Mouse (Mus musculus): ENCODE results near the gene Cobl. TPM values are rescaled to one million over a fixed set of nuclear protein-coding genes. Genes with fewer than 3 reads are reported as not detected.
A peak's percentile ranks its signal among the peaks of the same experiment; 100 is the strongest.

Gene Cobl
- total RNA-seq (2014; rRNA removed) (24.5 and 29.0 TPM in 2 replicates), polyA plus RNA-seq (2015; fragmentation: Nextera tagmentation; extraction: Ambion mirVana) (14.2 and 17.2 TPM in 2 replicates)

GRCm38 (mm10) chr11:12464181-12465162, at the start of gene Cobl:
TSS of gene Cobl (minus strand) at chr11:12464960.
- WGBS, result 2% methylated on average over 81 of the region's 89 CpGs
- Histone ChIP-seq H3K9me3 (ENCODE audit: low read length) (no peaks in the 10 kb centered on the region), H3K9ac (replicated peaks; ENCODE audit: low read length, poor library complexity, severe bottlenecking) (peak within 1 kb of the TSS; percentile 81), H3K4me3 (ENCODE audit: low read depth, low read length) (peak within 1 kb of the TSS; percentile 85), H3K36me3 (ENCODE audit: insufficient read depth, low read length) (no peaks in the 10 kb centered on the region), H3K27ac (ENCODE audit: low read depth, low read length) (peak within 1 kb of the TSS; percentile 32), H3K4me2 (ENCODE audit: low read depth, low read length, poor library complexity, severe bottlenecking) (peak within 1 kb of the TSS; percentile 87), H3K27me3 (ENCODE audit: insufficient read depth, low read length) (no peaks in the 10 kb centered on the region), H3K4me1 (ENCODE audit: insufficient read depth, low read length) (peaks cover 2% of the 10 kb centered on the region)
- DNase-seq (ENCODE audit: low spot score), result peak; percentile 30
- TF ChIP-seq CTCF (IDR thresholded peaks at IDR 0.05), result no peak
- peak; percentile 72 for ATAC-seq (ENCODE audit: low FRiP score)

- no peak for TF ChIP-seq CTCF (IDR thresholded peaks at IDR 0.05)
- H3K4me3 ChIP-seq (ENCODE audit: low read depth, low read length), result no peak overlapping the region
- H3K4me2 ChIP-seq (ENCODE audit: low read depth, low read length, poor library complexity, severe bottlenecking), result no peak overlapping the region
- H3K27ac ChIP-seq (ENCODE audit: low read depth, low read length), result no peak overlapping the region
- H3K4me1 ChIP-seq (ENCODE audit: insufficient read depth, low read length), result no peaks in the 10 kb centered on the region
- 55% methylated on average over 5 of the region's 5 CpGs for WGBS
- no peak overlapping the region for H3K9ac ChIP-seq (replicated peaks; ENCODE audit: low read length, poor library complexity, severe bottlenecking)
- DNase-seq (ENCODE audit: low spot score), result no peak
- no peaks in the 10 kb centered on the region for H3K27me3 ChIP-seq (ENCODE audit: insufficient read depth, low read length)
- ATAC-seq (ENCODE audit: low FRiP score), result no peak
- no peaks in the 10 kb centered on the region for H3K9me3 ChIP-seq (ENCODE audit: low read length)
- H3K36me3 ChIP-seq (ENCODE audit: insufficient read depth, low read length), result no peaks in the 10 kb centered on the region
These were observed 49.0 kb upstream of the Cobl start for GRCm38 (mm10) chr11:12513796-12514195.

GRCm38 (mm10) chr11:12506371-12506890, 41.7 kb upstream of the Cobl start:
- no peak overlapping the region for H3K27ac ChIP-seq (ENCODE audit: low read depth, low read length)
- H3K27me3 ChIP-seq (ENCODE audit: insufficient read depth, low read length), result no peaks in the 10 kb centered on the region
- WGBS, result 91% methylated on average over 6 of the region's 6 CpGs
- no peaks in the 10 kb centered on the region for H3K4me1 ChIP-seq (ENCODE audit: insufficient read depth, low read length)
- TF ChIP-seq CTCF (IDR thresholded peaks at IDR 0.05), result no peak
- no peaks in the 10 kb centered on the region for H3K36me3 ChIP-seq (ENCODE audit: insufficient read depth, low read length)
- DNase-seq (ENCODE audit: low spot score), result no peak
- no peak overlapping the region for H3K4me3 ChIP-seq (ENCODE audit: low read depth, low read length)
- H3K9me3 ChIP-seq (ENCODE audit: low read length), result no peaks in the 10 kb centered on the region
- no peak overlapping the region for H3K4me2 ChIP-seq (ENCODE audit: low read depth, low read length, poor library complexity, severe bottlenecking)
- no peak overlapping the region for H3K9ac ChIP-seq (replicated peaks; ENCODE audit: low read length, poor library complexity, severe bottlenecking)
- ATAC-seq (ENCODE audit: low FRiP score), result no peak

GRCm38 (mm10) chr11:12503756-12504155, 39.0 kb upstream of the Cobl start:
- Histone ChIP-seq H3K36me3 (ENCODE audit: insufficient read depth, low read length) (no peaks in the 10 kb centered on the region), H3K4me3 (ENCODE audit: low read depth, low read length) (no peak overlapping the region), H3K27me3 (ENCODE audit: insufficient read depth, low read length) (no peaks in the 10 kb centered on the region), H3K9ac (replicated peaks; ENCODE audit: low read length, poor library complexity, severe bottlenecking) (no peak overlapping the region), H3K4me2 (ENCODE audit: low read depth, low read length, poor library complexity, severe bottlenecking) (no peak overlapping the region), H3K27ac (ENCODE audit: low read depth, low read length) (no peak overlapping the region), H3K4me1 (ENCODE audit: insufficient read depth, low read length) (no peaks in the 10 kb centered on the region), H3K9me3 (ENCODE audit: low read length) (no peaks in the 10 kb centered on the region)
- ATAC-seq (ENCODE audit: low FRiP score) (no peak), DNase-seq (ENCODE audit: low spot score) (peak; percentile 5)
- WGBS, result 86% methylated on average over 4 of the region's 4 CpGs
- no peak for TF ChIP-seq CTCF (IDR thresholded peaks at IDR 0.05)

GRCm38 (mm10) chr11:12501721-12502120, 37.0 kb upstream of the Cobl start:
- no peak for ATAC-seq (ENCODE audit: low FRiP score)
- no peaks in the 10 kb centered on the region for H3K9me3 ChIP-seq (ENCODE audit: low read length)
- H3K4me1 ChIP-seq (ENCODE audit: insufficient read depth, low read length), result no peaks in the 10 kb centered on the region
- no peaks in the 10 kb centered on the region for H3K27me3 ChIP-seq (ENCODE audit: insufficient read depth, low read length)
- no peak overlapping the region for H3K4me3 ChIP-seq (ENCODE audit: low read depth, low read length)
- DNase-seq (ENCODE audit: low spot score), result no peak
- 91% methylated on average over 3 of the region's 3 CpGs for WGBS
- H3K4me2 ChIP-seq (ENCODE audit: low read depth, low read length, poor library complexity, severe bottlenecking), result no peak overlapping the region
- H3K9ac ChIP-seq (replicated peaks; ENCODE audit: low read length, poor library complexity, severe bottlenecking), result no peak overlapping the region
- no peaks in the 10 kb centered on the region for H3K36me3 ChIP-seq (ENCODE audit: insufficient read depth, low read length)
- TF ChIP-seq CTCF (IDR thresholded peaks at IDR 0.05), result no peak
- no peak overlapping the region for H3K27ac ChIP-seq (ENCODE audit: low read depth, low read length)

GRCm38 (mm10) chr11:12493791-12494190, 29.0 kb upstream of the Cobl start:
- H3K4me2 ChIP-seq (ENCODE audit: low read depth, low read length, poor library complexity, severe bottlenecking), result no peak overlapping the region
- H3K9ac ChIP-seq (replicated peaks; ENCODE audit: low read length, poor library complexity, severe bottlenecking), result no peak overlapping the region
- H3K4me1 ChIP-seq (ENCODE audit: insufficient read depth, low read length), result no peaks in the 10 kb centered on the region
- no peaks in the 10 kb centered on the region for H3K9me3 ChIP-seq (ENCODE audit: low read length)
- TF ChIP-seq CTCF (IDR thresholded peaks at IDR 0.05), result no peak
- ATAC-seq (ENCODE audit: low FRiP score) (no peak), DNase-seq (ENCODE audit: low spot score) (no peak)
- H3K27ac ChIP-seq (ENCODE audit: low read depth, low read length), result no peak overlapping the region
- no peaks in the 10 kb centered on the region for H3K36me3 ChIP-seq (ENCODE audit: insufficient read depth, low read length)
- H3K4me3 ChIP-seq (ENCODE audit: low read depth, low read length), result no peak overlapping the region
- H3K27me3 ChIP-seq (ENCODE audit: insufficient read depth, low read length), result no peaks in the 10 kb centered on the region

All from midbrain, postnatal 0 days (tissue).